Mouse (Mus musculus) large intestine, adult 2 months (tissue): Measurements from ENCODE around the gene Npas2. TPM values are rescaled to one million over a fixed set of nuclear protein-coding genes. Genes with fewer than 3 reads are reported as not detected.

Experiments used
- DNase-seq: peaks from one replicate; pipeline ENCODE4 v3.0.0-alpha.2; 2012; ENCODE audit warnings: low read depth, low spot score
- WGBS: fragments of 180-500 bp; shearing (Covaris S2); methylation state at CpG from one replicate; pipeline ENCODE4 v1.1.7; 2018; 5-methylcytosine and 5-hydroxymethylcytosine counted together
- polyA plus RNA-seq: library from polyadenylated mRNA; depleted of rRNA; stranded (reverse); fragments of >200 nt; gene quantifications from 2 replicates; pipeline ENCODE4 v1.2.3, GENCODE M21; 2012

The Npas2 gene
- polyA plus RNA-seq, 1 experiment: 13.6 TPM

- DNase-seq: no peak
- WGBS: 30% methylated on average over 6 of the region's 6 CpGs
Measured at GRCm38 (mm10) chr1:39367045-39367444, 173.5 kb downstream of the Npas2 start.

GRCm38 (mm10) chr1:39367601-39368266, 174.2 kb downstream of the Npas2 start, which contains the start of gene Rpl31:
Rpl31 (plus strand) TSS chr1:39367842.
- peak; percentile 86 for DNase-seq
- under 1% methylated on average over 62 of the region's 62 CpGs for WGBS

GRCm38 (mm10) chr1:39368267-39368841, 174.8 kb downstream of the Npas2 start:
- peak; percentile 7 for DNase-seq

GRCm38 (mm10) chr1:39370431-39370830, 176.9 kb downstream of the Npas2 start:
- no peak for DNase-seq
- WGBS: 82% methylated on average over 6 of the region's 6 CpGs

More at GRCm38 (mm10) chr1:39368267-39368841, 174.8 kb downstream of the Npas2 start:
- under 1% methylated on average over 34 of the region's 34 CpGs for WGBS

GRCm38 (mm10) chr1:39372220-39372843, 178.8 kb downstream of the Npas2 start:
- DNase-seq: no peak
- 70% methylated on average over 8 of the region's 8 CpGs for WGBS

- 71% methylated on average over 4 of the region's 4 CpGs for WGBS
- DNase-seq: no peak
Measured at GRCm38 (mm10) chr1:39373378-39373777, 179.8 kb downstream of the Npas2 start.

GRCm38 (mm10) chr1:39374231-39374809, 180.8 kb downstream of the Npas2 start:
- WGBS: 82% methylated on average over 5 of the region's 5 CpGs
- DNase-seq: no peak

- 83% methylated on average over 7 of the region's 7 CpGs for WGBS
Measured at GRCm38 (mm10) chr1:39376121-39376520, 182.6 kb downstream of the Npas2 start.

GRCm38 (mm10) chr1:39376726-39377240, 183.3 kb downstream of the Npas2 start:
- no peak for DNase-seq
- WGBS: 95% methylated on average over 9 of the region's 9 CpGs

More at GRCm38 (mm10) chr1:39376121-39376520, 182.6 kb downstream of the Npas2 start:
- no peak for DNase-seq

- 91% methylated on average over 1 of the region's 1 CpGs for WGBS
- no peak for DNase-seq
Measured at GRCm38 (mm10) chr1:39378540-39378939, 185.0 kb downstream of the Npas2 start.

- WGBS: 67% methylated on average over 5 of the region's 5 CpGs
- DNase-seq: no peak
Measured at GRCm38 (mm10) chr1:39379021-39379420, 185.5 kb downstream of the Npas2 start.

GRCm38 (mm10) chr1:39381017-39381416, 187.5 kb downstream of the Npas2 start:
- WGBS: 88% methylated on average over 9 of the region's 9 CpGs
- DNase-seq: no peak

- 72% methylated on average over 9 of the region's 9 CpGs for WGBS
- no peak for DNase-seq
Measured at GRCm38 (mm10) chr1:39384914-39385313, 191.4 kb downstream of the Npas2 start.

- 74% methylated on average over 3 of the region's 3 CpGs for WGBS
Measured at GRCm38 (mm10) chr1:39386456-39386855, 192.9 kb downstream of the Npas2 start.

GRCm38 (mm10) chr1:39387497-39387896, 194.0 kb downstream of the Npas2 start:
- DNase-seq: no peak
- 71% methylated on average over 4 of the region's 4 CpGs for WGBS

More at GRCm38 (mm10) chr1:39386456-39386855, 192.9 kb downstream of the Npas2 start:
- no peak for DNase-seq

- WGBS: 87% methylated on average over 2 of the region's 2 CpGs
- DNase-seq: no peak
Measured at GRCm38 (mm10) chr1:39388163-39388562, 194.6 kb downstream of the Npas2 start.

- 90% methylated on average over 11 of the region's 11 CpGs for WGBS
- no peak for DNase-seq
Measured at GRCm38 (mm10) chr1:39389338-39389737, 195.8 kb downstream of the Npas2 start.

GRCm38 (mm10) chr1:39391652-39392051, 198.1 kb downstream of the Npas2 start:
- DNase-seq: no peak
- 93% methylated on average over 6 of the region's 6 CpGs for WGBS

GRCm38 (mm10) chr1:39392189-39392588, 198.7 kb downstream of the Npas2 start:
- 72% methylated on average over 3 of the region's 3 CpGs for WGBS

GRCm38 (mm10) chr1:39393217-39393867, 199.8 kb downstream of the Npas2 start:
- DNase-seq: no peak
- 81% methylated on average over 8 of the region's 8 CpGs for WGBS

More at GRCm38 (mm10) chr1:39392189-39392588, 198.7 kb downstream of the Npas2 start:
- DNase-seq: no peak
